Mouse (Mus musculus) heart, embryonic 14.5 days (tissue): Measurements from ENCODE around the gene Fam124a. TPM values are rescaled to one million over a fixed set of nuclear protein-coding genes. Genes with fewer than 3 reads are reported as not detected.

Source experiments
- polyA plus RNA-seq: library from polyadenylated mRNA; unstranded; fragments of >200 nt; fragmentation: Nextera tagmentation; extraction: Ambion mirVana; gene quantifications from 2 replicates; pipeline ENCODE4 v1.2.1, GENCODE M21; 2014

Gene Fam124a
- polyA plus RNA-seq, 1 experiment from 2014 or later, result 3.2 TPM

Other genes starting within 250 kb of the Fam124a start
- gene Gucy1b2, start 99.4 kb upstream of the Fam124a start, polyA plus RNA-seq, result 0.08 and 0.20 TPM in 2 replicates
- not detected in 2 replicates for gene Gm4131, start 11.2 kb downstream of the Fam124a start, polyA plus RNA-seq
- gene Serpine3, start 107.9 kb downstream of the Fam124a start, polyA plus RNA-seq, result not detected in 2 replicates
- 21.3 and 23.7 TPM in 2 replicates for gene Ints6, start 205.4 kb downstream of the Fam124a start, polyA plus RNA-seq